Mouse (Mus musculus): ENCODE measurements at regions not wholly inside any gene's neighbourhood (a gene's known extent, or its start where the extent isn't known, plus 50 kb on each side); places are given as distances from the start of the nearest gene placed in this dataset.

DNA sequence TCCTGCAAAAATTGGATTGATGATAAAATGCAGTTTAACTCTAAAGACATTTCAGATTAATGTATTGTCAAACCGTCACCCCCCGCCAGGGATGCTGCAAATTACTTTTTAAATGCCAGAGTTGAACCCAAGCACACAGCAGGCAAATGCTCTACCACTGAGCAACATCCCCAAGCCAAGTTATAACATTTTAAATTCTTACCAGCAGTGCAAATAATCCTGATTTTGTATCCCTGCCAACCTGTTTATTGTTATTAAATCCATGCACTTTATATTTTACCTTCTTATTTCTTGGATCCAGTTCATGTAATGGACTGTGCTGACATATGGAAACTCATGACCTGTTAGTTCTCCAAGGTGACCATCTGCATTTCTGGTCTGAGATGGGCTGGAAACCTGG, 161.3 kb downstream of the Plpp3 start:
- DNase-seq (ENCODE audit: low spot score in 2 of 2) = no peak
- intact Hi-C loops (cut with DNase I) = loop anchor here (5.0 kb wide), 1 partner anchor 161 kb away; the partner anchor contains the start of gene Plpp3

DNA sequence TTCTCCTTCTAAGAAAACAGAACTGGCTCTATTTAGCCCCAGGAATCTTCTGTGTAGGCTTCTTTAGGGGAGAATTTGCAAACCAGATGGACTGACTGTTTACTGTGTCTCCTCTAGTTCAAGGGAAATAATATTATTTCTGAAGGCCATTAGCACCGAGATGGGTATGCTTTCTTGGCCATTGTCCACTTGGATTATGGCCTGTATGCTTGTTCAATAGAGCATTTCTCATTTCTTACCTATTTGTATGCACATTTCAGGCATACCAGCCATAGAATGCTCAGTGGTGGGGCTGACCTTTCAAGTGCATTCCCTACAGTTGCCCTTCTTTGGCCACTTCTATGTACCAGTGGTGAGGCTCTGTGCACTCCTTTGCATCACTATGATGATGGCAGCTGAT, 166.3 kb downstream of the Plpp3 start:
- no peak for DNase-seq (ENCODE audit: low spot score in 2 of 2)
- intact Hi-C loops (cut with DNase I) = no loop called here

DNA sequence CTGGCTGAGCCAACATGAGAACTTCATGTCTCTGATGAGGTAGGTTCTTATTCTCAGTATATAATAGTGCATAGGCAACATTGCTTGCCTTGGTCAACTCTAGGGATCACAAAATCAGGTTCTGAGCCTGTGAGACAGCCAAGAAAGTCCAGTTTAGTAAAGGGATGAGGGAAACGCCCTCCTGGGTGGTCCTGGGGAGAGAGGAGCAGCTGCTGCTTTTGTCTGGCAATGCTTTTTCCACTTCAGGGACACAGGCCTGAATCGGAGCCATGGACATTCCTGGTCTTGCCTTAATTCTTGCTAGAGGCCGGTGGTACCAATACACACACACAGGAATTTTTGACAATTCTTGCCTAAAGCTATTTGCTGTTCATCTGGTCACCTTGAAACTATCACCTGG, 169.8 kb downstream of the Plpp3 start:
- intact Hi-C loops (cut with DNase I) = no loop called here
- no peak for DNase-seq (ENCODE audit: low spot score in 2 of 2)

DNA sequence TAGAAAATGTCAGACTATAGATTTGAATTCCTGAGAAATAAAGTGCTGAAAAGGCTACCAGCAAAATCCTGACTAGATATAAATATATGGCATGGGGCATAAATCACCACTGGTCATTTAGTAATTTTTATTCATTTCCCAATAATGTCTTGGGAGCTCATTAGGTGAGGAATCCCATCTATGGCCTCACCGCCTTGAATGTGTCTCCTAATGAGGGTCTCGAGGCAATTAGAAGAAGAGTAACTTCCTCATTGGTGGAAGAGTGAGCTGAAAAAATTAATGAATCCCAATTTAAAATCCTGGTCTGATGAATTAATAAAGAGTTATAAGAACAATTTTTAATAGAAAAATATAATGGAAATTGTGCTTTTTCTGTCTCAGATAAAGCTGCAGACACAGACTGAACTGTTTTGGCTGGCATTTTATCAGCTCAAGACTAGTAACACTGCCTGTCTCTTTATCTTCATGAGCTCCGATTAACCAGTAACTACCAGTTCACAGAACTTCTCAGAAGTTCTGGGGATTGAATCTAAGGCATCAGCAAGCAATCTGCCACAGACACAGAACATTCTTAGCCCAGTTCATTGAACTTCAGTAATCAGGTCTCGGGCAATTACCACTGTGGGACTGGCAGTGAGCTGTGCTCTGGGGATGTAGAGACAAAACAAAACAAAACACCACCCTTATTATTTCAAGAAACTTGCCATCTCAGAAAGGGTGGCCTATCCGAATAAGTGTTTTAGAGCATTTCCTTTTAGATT, 170.7 kb downstream of the Plpp3 start:
- no peak for DNase-seq (ENCODE audit: low spot score in 2 of 2)
- intact Hi-C loops (cut with DNase I) = no loop called here

DNA sequence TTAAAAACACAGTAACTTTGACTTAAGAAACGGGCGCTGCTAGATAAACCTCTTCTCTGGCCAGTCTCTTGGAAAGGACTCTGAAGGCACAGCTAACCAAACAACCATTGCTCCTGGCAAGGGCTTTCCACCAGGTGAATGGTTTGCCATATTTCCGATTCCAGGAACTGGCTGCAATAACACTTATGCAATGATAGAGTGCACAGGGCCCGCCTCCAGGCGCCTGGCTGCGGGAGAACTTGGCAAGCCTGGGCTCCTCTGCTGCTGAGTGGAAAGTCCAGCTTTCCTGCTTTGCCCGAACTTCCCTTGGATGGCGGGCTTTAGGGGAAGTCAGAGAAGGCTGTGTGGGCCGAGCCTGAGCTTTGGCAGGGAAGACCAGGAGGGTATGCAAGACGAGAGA, 171.6 kb downstream of the Plpp3 start:
- intact Hi-C loops (cut with DNase I) = no loop called here
- peak; percentile 16 to 24 for DNase-seq (ENCODE audit: low spot score in 2 of 2)

DNA sequence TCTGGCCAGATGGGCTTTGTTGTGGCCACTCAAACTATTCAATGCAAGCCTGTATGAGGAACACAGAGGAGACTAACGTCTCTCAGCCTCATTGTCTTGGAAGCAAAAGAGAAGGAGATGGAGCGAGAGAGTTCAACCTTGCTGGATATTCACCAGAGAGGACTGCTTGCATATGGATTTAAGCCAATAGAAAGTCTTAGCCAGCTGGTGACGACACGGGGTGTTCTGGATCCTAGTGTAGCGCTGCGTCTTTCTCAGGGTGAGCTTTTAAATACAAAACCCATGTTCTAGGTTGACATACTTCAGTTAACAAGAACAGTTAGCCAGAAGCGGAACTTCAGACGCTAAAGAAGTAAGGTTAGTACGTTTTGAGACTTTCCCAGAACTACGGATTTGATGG, 174.9 kb downstream of the Plpp3 start:
- intact Hi-C loops (cut with DNase I) = no loop called here

DNA sequence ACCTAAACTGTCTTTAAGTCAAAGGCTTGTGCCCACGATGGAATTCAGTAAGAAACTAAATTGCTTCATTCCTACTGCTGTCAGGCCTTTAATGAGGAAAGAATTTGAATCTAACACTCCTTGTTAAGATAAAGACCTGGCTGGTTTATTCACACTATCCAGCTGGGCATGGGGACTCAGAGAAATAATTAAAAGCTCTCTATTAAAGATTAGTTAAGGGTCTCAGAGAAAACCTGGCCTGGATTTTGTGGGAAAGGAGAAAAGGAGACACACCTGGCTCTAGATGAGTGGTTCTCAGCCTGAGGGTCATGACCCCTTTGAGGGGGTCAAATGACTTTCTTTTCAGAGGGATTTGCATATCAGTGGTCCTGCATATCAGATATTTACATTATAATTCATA, 178.7 kb downstream of the Plpp3 start:
- intact Hi-C loops (cut with DNase I) = no loop called here

More for the DNA sequence above, 174.9 kb downstream of the Plpp3 start:
- DNase-seq (ENCODE audit: low spot score in 2 of 2) = no peak

DNA sequence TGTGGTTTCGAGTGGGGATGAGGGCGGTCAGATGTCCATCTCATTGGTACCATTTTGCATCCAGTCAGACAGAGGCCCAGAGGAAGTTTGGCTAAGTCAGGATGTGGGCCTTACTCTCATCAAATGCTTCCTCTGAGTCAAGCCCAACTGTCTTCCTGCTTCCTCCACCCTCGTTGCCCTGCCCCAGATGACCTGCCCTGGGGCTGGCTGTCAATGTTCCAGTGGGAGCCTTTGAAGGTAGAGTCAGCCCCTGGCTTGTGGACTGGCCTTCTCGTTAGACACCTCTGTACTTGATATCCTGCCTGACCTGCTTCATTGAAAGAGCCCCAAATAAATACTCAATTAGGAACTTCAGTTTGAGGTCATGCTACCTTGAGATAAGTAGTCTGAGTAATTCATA, 179.4 kb downstream of the Plpp3 start:
- no peak for DNase-seq (ENCODE audit: low spot score in 2 of 2)
- intact Hi-C loops (cut with DNase I) = no loop called here

More for the DNA sequence above, 178.7 kb downstream of the Plpp3 start:
- no peak for DNase-seq (ENCODE audit: low spot score in 2 of 2)

DNA sequence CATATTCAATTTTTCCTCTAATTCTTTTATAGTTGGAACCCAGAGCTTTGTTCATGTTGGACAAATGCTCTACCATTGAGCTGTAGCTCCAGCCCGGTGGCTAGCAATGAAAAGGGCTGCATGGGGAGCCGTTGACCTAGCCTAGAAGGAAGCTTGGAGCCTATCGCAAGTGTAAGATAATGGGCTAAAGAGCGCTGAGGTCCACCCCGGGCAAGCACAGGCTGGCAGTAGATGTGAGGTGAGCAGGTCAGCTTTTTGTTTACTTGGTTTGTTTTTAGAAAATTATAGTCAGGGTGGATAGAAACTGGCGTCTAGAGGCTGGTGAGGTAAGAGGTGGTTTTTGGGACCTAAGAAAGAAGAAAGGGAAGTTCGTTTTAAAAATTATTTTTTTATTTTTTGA, 181.0 kb downstream of the Plpp3 start:
- intact Hi-C loops (cut with DNase I) = no loop called here

DNA sequence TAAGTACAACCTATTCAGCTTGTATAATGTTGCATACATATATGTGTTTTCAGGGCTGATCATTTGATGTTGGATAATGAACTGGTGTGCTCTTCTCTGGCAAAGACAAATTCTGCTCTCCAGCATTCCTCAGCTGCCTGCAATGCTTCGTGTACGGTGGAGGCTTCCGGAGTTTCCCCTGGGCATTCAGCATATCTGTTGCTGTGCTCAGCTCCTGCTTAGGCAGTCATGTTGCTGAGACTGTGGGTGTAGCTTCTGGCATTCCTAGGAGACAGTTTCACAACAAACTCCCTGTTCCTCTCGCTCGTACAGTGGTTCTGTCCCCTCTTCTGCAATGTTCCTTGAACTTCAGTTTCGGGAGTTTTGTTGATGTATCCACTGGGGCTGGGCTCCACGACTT, 181.7 kb downstream of the Plpp3 start:
- peak in 1 of 2 experiments; percentile 12 for DNase-seq (ENCODE audit: low spot score in 2 of 2)
- intact Hi-C loops (cut with DNase I) = no loop called here

More for the DNA sequence above, 181.0 kb downstream of the Plpp3 start:
- no peak for DNase-seq (ENCODE audit: low spot score in 2 of 2)

DNA sequence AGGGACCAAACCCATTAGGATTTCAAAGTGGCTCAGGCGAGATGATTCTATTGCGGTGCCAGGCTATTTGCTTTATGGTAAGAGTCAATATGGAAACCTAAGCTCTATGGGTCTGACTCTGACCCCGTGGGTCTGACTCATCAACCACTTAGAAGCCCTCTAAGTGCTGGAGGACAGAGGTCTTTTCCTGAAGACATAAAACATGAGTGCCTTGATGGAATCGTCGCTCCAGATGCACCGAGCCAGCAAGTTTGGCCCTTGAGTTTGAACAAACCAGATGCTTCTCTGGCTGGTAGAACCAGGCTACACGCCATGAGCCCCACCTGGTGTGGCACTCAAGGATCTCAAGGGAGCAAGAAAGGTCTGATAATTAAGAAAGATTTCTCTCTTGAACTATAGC, 184.1 kb downstream of the Plpp3 start:
- intact Hi-C loops (cut with DNase I) = no loop called here
- DNase-seq (ENCODE audit: low spot score in 2 of 2) = no peak

DNA sequence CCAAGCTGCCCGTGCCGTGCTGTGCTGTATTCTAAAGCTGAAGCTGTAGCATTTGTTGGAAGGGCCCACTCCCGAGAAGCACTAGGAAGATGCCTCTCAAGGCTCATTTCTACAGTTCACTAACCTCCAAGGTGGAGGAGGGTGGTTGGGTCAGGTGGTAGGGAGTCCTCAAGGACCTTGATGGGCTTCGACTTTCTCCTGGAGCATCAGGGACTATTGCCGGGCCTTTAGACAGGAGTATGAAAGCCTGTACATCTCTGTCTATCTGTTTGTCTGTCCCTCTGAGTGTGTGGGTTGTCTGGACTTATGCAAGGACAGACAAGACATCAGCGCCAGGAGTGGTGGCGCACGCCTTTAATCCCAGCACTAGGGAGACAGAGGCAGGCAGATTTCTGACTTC, 189.7 kb downstream of the Plpp3 start:
- DNase-seq (ENCODE audit: low spot score in 2 of 2) = no peak
- intact Hi-C loops (cut with DNase I) = no loop called here

DNA sequence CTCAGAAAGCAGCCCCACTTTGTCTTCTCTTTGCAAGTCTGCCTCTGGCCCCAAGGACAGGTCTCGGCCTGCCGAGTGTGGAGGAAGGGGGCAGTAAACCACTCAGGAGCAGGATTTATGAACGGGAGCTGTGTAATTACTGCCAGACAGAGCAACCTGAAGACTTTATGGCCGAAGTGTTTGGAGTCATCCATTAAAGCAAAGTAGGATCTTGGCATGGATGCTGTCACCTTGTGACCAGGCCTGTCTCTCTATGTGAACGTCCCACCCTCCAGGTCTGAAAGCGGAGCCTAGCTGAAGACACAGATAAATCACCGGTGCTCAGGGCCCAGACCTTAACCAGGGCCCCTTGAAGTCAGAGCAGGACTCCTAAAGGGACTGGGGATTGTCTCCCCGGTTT, 190.8 kb downstream of the Plpp3 start:
- DNase-seq (ENCODE audit: low spot score in 2 of 2) = no peak
- intact Hi-C loops (cut with DNase I) = no loop called here

DNA sequence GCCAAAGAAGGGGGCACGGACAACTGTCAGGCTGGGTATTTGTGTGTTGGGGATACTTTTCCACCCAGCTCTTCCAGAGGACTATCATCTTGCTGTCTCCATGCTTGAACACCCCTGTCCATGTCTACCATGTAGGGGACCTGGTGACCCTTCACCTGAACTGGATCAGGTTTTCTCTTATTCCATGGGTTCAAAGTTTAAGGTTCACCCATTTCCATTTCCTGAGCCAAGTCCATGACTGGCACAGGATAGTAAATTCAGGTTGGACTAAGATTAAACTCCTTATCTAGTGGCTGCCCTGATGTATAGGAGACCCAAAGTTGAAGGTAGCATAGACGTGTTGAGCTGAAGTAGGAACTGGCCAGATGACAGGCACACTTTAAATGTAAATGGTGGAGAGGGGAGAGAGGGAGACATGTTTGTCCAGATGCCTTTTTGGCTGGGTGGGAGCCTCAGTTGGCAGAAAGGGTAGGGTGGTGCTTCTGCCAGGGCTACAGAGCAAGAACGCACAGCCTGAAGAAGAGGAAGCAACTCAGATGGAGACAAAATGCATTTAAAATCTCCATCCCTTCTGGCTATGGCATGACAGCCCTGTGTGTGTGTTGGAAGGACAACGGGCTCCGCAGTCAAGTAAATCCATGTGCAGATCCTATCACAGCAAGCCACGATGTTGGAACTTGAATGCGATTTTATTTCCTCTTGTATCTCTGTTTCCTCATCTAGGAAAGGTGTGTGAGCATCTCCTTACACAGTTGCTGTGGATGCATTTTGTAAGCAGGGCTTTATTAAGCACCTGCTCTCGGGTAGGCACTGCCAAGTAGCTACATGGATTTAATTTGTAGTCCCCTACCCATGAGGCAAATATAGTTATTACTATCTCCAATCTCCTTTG, 192.4 kb downstream of the Plpp3 start:
- no peak for DNase-seq (ENCODE audit: low spot score in 2 of 2)
- intact Hi-C loops (cut with DNase I) = no loop called here

DNA sequence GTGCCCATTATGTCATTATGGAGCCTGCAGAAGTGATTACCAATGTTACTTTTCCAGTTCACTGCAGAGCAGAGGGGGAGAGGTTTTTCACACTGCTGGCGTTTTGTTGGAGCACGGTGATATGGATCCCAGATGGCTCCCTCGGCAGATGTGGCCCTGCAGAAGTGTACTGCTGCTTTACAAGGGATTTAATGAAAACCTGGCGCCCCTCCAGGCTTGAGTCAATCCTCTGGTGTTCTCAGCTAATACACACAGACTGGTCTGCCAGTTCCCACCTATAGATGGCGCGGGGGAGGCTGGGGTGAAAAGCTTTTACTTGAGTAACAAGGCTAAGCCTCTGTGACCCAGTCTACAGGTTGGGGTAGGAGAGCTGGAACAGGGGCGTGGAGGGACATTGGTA, 195.2 kb downstream of the Plpp3 start:
- DNase-seq (ENCODE audit: low spot score in 2 of 2) = no peak
- intact Hi-C loops (cut with DNase I) = no loop called here

DNA sequence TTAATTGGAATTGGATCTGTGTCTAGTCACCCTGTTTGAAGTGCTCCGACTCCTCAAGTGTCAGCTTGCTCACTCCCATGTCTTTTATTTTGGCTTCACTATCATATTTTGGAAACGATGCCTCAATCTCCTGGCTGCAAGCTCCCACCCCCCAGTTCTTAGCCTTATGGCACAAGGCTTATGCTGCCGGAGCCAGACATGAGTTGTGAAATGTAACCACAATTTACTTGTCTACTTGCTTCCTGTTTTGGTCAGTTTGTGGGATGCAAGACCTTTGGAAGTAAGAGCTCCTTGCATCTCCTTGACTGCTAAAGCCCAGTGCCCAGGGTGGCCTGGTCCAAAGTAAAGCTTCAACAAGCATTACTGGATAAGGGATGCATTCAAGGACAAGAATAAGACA, 195.8 kb downstream of the Plpp3 start:
- no peak for DNase-seq (ENCODE audit: low spot score in 2 of 2)
- intact Hi-C loops (cut with DNase I) = no loop called here

DNA sequence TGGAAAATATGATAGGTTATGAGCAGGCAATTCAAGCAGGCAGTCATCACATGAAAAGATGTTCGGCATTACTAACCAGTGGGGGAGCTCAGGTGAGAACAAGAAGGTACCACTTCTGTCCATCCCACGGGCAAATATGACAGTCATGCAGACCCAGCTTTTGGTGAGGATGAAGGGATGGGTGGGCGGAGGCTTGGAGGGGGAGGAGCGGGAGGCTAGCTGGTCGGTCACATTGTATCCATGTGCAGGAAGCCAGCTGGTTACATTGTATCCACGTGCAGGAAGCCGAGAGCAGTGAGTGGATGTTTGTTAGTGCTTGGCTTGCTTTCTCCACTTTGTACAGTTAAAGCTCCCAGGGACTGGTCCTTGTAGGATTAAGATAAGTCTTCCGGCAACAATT, 196.9 kb downstream of the Plpp3 start:
- DNase-seq (ENCODE audit: low spot score in 2 of 2) = no peak
- intact Hi-C loops (cut with DNase I) = no loop called here

DNA sequence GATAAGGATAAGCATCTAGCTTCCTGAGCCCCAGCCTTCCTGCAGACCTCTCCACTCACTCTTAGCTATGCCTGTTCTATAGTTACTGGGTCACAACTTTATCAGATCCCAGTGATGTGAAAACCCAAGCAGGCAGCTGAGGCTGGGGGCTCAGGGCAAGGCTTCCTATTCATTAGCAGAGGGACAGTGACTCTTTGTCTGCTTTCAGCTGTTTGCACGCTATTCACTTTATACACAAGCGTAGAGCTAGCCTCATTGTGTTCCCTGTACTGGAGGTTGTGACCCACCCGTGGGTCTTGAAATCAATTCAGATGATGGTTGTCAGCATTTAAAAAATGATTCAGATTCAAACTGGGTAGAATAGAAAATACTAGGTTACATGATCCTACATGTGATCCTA, 199.5 kb downstream of the Plpp3 start:
- no peak for DNase-seq (ENCODE audit: low spot score in 2 of 2)
- intact Hi-C loops (cut with DNase I) = no loop called here

DNA sequence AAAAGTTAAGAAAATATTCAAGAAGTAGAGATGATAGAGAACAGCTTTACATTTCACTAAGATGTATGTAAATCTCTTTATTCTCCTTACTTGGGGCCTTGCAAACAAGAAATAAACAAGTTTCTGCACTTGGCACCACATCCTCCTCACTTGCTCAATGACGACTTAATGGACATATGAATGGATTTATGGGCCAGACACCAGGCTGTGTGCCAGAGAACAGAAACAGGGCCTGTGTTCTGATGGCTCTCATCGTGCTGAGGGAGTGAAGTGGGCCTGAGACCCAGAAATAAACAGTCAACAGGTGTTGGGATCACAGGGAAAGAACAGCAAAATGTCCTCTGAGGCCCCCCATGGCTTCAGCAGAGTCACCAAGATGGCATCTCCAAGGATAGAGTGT, 201.6 kb downstream of the Plpp3 start:
- DNase-seq (ENCODE audit: low spot score in 2 of 2) = no peak
- intact Hi-C loops (cut with DNase I) = no loop called here

DNA sequence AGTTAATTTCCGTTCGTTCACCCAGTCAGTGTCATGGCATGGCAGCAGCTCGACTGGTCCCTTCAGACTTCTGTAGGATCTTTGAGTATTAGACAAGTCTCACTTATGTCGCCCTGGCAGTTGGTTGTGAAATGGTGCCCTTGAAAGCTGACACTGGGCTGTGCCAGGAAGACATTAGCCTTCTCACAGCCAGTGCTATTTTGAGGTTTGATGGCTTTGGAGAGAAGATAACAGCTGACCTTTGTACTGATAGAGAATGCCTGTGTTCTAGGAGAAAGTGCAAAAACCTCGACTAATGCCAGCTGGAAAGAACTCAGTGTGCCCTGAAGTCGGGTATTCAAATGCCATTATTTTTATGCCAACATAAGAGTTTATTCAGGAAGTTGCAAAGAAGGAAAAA, 207.3 kb downstream of the Plpp3 start:
- no peak for DNase-seq (ENCODE audit: low spot score in 2 of 2)
- intact Hi-C loops (cut with DNase I) = no loop called here

DNA sequence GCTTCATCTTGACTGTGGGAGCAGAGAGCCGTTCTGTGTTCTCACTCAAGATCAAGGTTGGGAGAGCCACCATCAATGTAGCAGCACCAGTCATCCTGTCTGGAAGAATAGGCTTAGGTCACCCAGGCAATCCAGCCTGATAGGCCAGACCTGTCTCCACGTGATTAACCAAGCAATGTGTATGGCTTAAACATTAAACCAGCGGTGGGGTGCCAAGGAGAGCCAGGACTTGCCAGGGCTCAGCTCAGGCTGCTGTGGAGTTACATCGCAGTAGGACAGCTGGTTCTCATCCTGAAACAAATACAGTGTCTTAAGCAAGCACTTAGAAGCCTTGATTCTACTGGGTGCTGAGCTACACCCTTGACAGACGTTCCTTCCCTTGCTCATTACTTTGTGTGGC, 207.9 kb downstream of the Plpp3 start:
- no peak for DNase-seq (ENCODE audit: low spot score in 2 of 2)
- intact Hi-C loops (cut with DNase I) = no loop called here

Measured in left cerebral cortex, postnatal 36 days (tissue).